ENCODE assay signal across 8 mouse cellular contexts in genomic region chr19:12475380-12476250, GRCm38 (mm10). TPM values are rescaled to one million over a fixed set of nuclear protein-coding genes. Genes with fewer than 3 reads are reported as not detected.
DNase-seq lines count a peak whose midpoint lies in the region; ATAC-seq lines count a peak whose summit lies in the region.

No protein-coding gene starts in this region.

- ATAC-seq in hindbrain, embryonic 12.5 days (ENCODE audit: low FRiP score) = peak; percentile 89

- H3K27ac ChIP-seq in hindbrain, embryonic 12.5 days = peak overlapping the region; percentile 75

- H3K4me3 ChIP-seq in hindbrain, embryonic 12.5 days = no peak overlapping the region

- H3K4me2 ChIP-seq in hindbrain, embryonic 12.5 days (replicated peaks) = no peak overlapping the region

- no peak overlapping the region for H3K9ac ChIP-seq in hindbrain, embryonic 12.5 days

- H3K27me3 ChIP-seq in hindbrain, embryonic 12.5 days = no peaks in the 10 kb centered on the region

- H3K9me3 ChIP-seq in hindbrain, embryonic 12.5 days (replicated peaks) = no peaks in the 10 kb centered on the region

- H3K36me3 ChIP-seq in hindbrain, embryonic 12.5 days = peaks cover 64% of the 10 kb centered on the region

- peak; percentile 95 for DNase-seq in Muller cell, postnatal 12 days (ENCODE audit: inconsistent ontology term)
- peak; percentile 69 for DNase-seq in cerebellum, adult 11 months
- peak; percentile 89 to 95 for DNase-seq in frontal cortex, postnatal 36 days (ENCODE audit: low spot score in 2 of 2)
- DNase-seq in layer of hippocampus, adult 9-10 months (ENCODE audit: low spot score) = peak; percentile 71
- DNase-seq in lung, postnatal 36 days = peak; percentile 96
- DNase-seq in right cerebral cortex, postnatal 10 days (ENCODE audit: low spot score in 2 of 2) = peak; percentile 94 to 95
- no peak for DNase-seq in embryo, embryonic 9.5 days (ENCODE audit: extremely low spot score)

- 65% methylated on average over 15 of the region's 15 CpGs for WGBS in hindbrain, embryonic 12.5 days

- H3K4me1 ChIP-seq in hindbrain, embryonic 12.5 days = no peaks in the 10 kb centered on the region

RNA-seq across cellular contexts. Expression of gene Mpeg1, which starts 15.0 kb away (rescaled TPM):
- polyA plus RNA-seq in hindbrain, embryonic 12.5 days (2016; fragmentation: Nextera tagmentation; extraction: Ambion mirVana) = 0.70 and 0.75 TPM in 2 replicates

RNA-seq across cellular contexts. Expression of gene Dtx4, which starts 25.6 kb away (rescaled TPM):
- polyA plus RNA-seq in hindbrain, embryonic 12.5 days (2016; fragmentation: Nextera tagmentation; extraction: Ambion mirVana) = 56.7 and 58.6 TPM in 2 replicates

RNA-seq across cellular contexts. Expression of gene Pfpl, which starts 47.9 kb away (rescaled TPM):
- not detected in 2 replicates for polyA plus RNA-seq in hindbrain, embryonic 12.5 days (2016; fragmentation: Nextera tagmentation; extraction: Ambion mirVana)

RNA-seq across cellular contexts. Expression of gene Olfr1441, which starts 58.4 kb away (rescaled TPM):
- polyA plus RNA-seq in hindbrain, embryonic 12.5 days (2016; fragmentation: Nextera tagmentation; extraction: Ambion mirVana) = not detected in 2 replicates
